Mouse (Mus musculus) hindbrain, postnatal 0 days (tissue): ENCODE results near the gene Actn1. TPM values are rescaled to one million over a fixed set of nuclear protein-coding genes. Genes with fewer than 3 reads are reported as not detected.

Experiments
- ATAC-seq: fragments of 200-750 bp; cut with Nextera tagmentation; 2 replicates; pipeline ENCODE4 v1.8.0; 2017; ENCODE audit warnings: mild to moderate bottlenecking, moderate TSS enrichment, moderate library complexity
- DNase-seq: peaks from one replicate; pipeline ENCODE4 v3.0.0-alpha.2; 2015; ENCODE audit warnings: low spot score
- H3K27ac ChIP-seq: fragments of 300-500 bp; sonication (generic); 2 replicates; pipeline ENCODE4 v1.5.1; 2014; ENCODE audit warnings: mild to moderate bottlenecking
- H3K27me3 ChIP-seq: fragments of 300-500 bp; sonication (generic); 2 replicates; pipeline ENCODE4 v1.6.1; 2014; ENCODE audit warnings: low read length, mixed read lengths; ENCODE audit not compliant: insufficient read depth
- H3K36me3 ChIP-seq: fragments of 300-500 bp; sonication (generic); 2 replicates; pipeline ENCODE4 v1.6.1; 2014; ENCODE audit warnings: low read length, mixed read lengths; ENCODE audit not compliant: insufficient read depth
- H3K4me1 ChIP-seq: fragments of 300-500 bp; sonication (generic); 2 replicates; pipeline ENCODE4 v1.6.1; 2014; ENCODE audit warnings: antibody characterized with exemption, low read length, mixed read lengths; ENCODE audit not compliant: insufficient read depth
- H3K4me2 ChIP-seq: fragments of 300-500 bp; sonication (generic); 2 replicates; pipeline ENCODE4 v1.6.1; 2014; ENCODE audit warnings: low read depth, mild to moderate bottlenecking, low read length, moderate library complexity, mixed read lengths
- H3K4me3 ChIP-seq: fragments of 300-500 bp; sonication (generic); 2 replicates; pipeline ENCODE4 v1.5.1; 2014; ENCODE audit warnings: low read length
- H3K9ac ChIP-seq: fragments of 300-500 bp; sonication (generic); replicated peaks from 2 replicates; pipeline ENCODE4 v1.6.1; 2014; ENCODE audit warnings: mild to moderate bottlenecking, low read length, moderate library complexity, mixed read lengths
- H3K9me3 ChIP-seq: fragments of 300-500 bp; sonication (generic); 2 replicates; pipeline ENCODE4 v1.6.1; 2016; ENCODE audit warnings: low read length, mixed read lengths
- CTCF ChIP-seq: IDR thresholded peaks from 2 replicates; pipeline ENCODE4 v1.5.1; 2016; ENCODE audit warnings: antibody characterized with exemption, control low read depth, low read depth
- WGBS: fragments of 180-500 bp; shearing (Covaris S2); extraction: QIAGEN DNeasy Blood & Tissue Kit; methylation state at CpG from one replicate; pipeline ENCODE4 v1.1.7; 2014; 5-methylcytosine and 5-hydroxymethylcytosine counted together
- polyA plus RNA-seq: library from polyadenylated mRNA; unstranded; fragments of >200 nt; fragmentation: Nextera tagmentation; extraction: Ambion mirVana; gene quantifications from 2 replicates; pipeline ENCODE4 v1.2.1, GENCODE M21; 2015
- total RNA-seq: library from RNA; depleted of rRNA; stranded (reverse); fragments of >200 nt; gene quantifications from 2 replicates; pipeline ENCODE4 v1.2.3, GENCODE M21; 2014

Actn1 gene
- total and polyA plus RNA-seq, 2 experiments from 2014 or later: 7.4 to 18.3 TPM

DNA sequence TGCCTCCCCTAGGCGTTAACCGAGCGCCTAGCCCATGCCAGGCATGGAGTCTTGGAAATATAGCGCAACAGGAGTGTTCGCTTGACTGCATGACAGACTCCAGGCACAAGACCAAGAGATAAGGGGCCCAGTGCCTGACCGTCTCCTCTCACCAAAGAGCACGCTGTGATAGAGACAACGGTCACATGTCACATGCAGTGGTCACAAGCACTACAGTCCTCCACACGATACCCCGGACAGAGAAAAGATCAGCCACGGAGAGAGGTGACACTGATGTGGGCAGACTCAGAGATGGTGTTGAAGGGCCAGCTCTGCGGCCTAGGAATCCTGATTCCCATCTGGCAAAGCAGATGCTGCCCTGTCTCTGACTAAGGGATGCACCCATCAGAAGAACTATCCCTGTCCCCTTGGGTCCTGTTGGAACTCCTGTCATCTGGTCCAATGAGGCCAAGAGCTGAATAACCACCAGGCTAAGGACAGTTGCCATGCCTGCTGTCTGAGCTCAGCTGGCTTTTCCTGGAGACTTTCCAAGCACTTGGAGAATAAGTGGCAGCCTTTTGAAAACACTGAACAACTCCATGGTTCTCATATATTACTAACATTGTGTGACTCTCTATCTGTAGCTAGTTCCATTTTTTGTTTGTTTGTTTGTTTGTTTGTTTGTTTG, 123.8 kb downstream of the Actn1 start:
- Histone ChIP-seq H3K9ac (no peak overlapping the region), H3K4me1 (peaks cover 8% of the 10 kb centered on the region), H3K27ac (no peak overlapping the region), H3K9me3 (no peaks in the 10 kb centered on the region), H3K36me3 (no peaks in the 10 kb centered on the region), H3K27me3 (no peaks in the 10 kb centered on the region), H3K4me3 (no peak overlapping the region), H3K4me2 (no peak overlapping the region)
- ATAC-seq (peak; percentile 10; the same call in 1 of the 2 replicates), DNase-seq (peak; percentile 81)
- 66% methylated on average over 12 of the region's 12 CpGs for WGBS
- TF ChIP-seq CTCF: no peak

DNA sequence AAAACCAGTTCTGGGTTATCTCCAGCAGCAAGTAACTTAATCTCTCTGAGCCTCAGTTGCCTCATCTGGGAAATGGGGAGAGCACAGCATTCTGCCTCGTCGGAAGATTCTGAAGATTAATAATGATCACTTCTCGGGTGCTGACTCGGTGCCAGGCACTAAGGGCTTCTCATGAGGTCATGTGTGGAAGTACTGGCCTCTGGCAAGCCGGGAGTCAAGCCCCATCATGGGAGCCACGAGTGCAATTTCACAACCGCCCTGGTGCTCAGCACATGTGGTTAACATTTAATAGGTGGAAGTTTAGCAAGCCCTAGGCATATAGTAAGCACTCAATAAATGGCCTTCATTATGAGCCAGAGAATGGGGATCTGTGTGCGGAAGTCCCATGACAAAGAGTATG, 125.0 kb downstream of the Actn1 start:
- no peak overlapping the region for H3K4me2 ChIP-seq
- WGBS: 89% methylated on average over 8 of the region's 8 CpGs
- peaks cover 14% of the 10 kb centered on the region for H3K4me1 ChIP-seq
- H3K36me3 ChIP-seq: no peaks in the 10 kb centered on the region
- no peak for ATAC-seq
- no peak overlapping the region for H3K9ac ChIP-seq
- no peak overlapping the region for H3K4me3 ChIP-seq
- H3K27me3 ChIP-seq: no peaks in the 10 kb centered on the region
- DNase-seq: no peak
- no peak overlapping the region for H3K27ac ChIP-seq
- TF ChIP-seq CTCF: no peak
- no peaks in the 10 kb centered on the region for H3K9me3 ChIP-seq

DNA sequence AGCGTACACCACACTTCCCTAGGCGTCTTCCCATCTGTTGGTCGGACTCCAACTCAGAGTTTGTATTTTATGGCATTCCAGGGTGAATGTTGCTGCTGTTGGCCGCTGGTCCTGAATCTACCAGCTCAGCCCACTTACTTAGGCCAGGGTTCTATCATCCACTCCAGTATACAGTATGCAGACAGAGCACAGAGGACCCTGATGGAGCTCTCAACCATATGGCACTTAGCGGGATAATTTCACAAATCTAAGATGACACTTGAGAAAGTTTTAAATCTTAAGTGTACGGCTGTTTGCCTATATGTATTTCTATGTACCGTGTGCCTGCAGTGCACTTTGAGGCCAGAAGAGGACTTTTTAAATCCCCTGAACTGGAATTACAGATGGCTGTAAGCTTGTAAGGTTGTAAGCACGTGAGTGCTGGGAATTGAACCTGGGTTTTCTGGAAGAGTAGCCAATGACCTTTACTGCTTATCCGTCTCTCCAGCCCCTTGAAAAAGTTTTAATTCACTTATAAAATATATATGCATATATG, 127.1 kb downstream of the Actn1 start:
- 37% methylated on average over 9 of the region's 9 CpGs for WGBS

DNA sequence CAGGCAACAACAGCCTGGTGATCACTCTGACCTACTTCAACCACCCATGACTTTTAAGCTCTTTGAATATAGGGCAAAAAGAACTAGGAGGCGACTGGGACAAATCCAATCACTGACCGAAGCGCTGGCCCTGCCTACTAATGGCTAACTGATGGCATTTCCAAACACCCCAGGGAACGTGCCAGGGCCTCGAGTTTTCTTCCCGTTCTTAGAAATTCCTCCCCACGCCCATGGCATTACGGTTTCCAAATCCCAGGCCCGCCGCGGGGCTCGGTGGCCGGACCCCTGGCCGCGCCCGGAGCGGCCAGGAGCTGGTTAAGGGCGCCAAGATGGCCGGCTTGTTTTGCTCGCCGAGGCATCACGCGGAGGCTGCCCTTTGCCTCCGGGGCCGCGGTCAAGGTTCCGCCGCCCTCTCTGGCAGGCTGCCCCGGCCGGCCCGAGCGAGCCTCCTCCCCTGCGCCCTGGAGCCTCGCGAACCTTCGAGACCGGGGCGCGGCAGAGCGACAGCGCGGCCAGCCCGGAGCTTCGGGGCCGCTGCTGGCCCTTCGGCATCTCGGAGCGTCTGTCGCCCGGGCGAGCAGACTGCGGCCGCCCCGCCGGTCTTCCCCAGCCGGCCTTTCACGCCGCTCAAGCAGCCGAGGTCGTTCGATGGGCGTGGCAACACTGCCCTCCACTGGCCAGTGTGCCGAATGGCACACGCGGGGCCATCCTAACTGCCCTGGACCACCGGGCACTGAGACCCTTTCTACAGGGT, 127.7 kb downstream of the Actn1 start:
- Histone ChIP-seq H3K4me3 (peak overlapping the region; percentile 60), H3K36me3 (no peaks in the 10 kb centered on the region), H3K4me1 (peaks cover 23% of the 10 kb centered on the region), H3K4me2 (peak overlapping the region; percentile 60), H3K27me3 (no peaks in the 10 kb centered on the region), H3K9ac (peak overlapping the region; percentile 78), H3K9me3 (no peaks in the 10 kb centered on the region), H3K27ac (peak overlapping the region; percentile 98)
- under 1% methylated on average over 61 of the region's 66 CpGs for WGBS
- ATAC-seq: peak; percentile 92
- DNase-seq: peak; percentile 94
- TF ChIP-seq CTCF: peak; percentile 95

More for the DNA sequence above, 127.1 kb downstream of the Actn1 start:
- Histone ChIP-seq H3K4me2 (peak overlapping the region; percentile 60), H3K27ac (peak overlapping the region; percentile 98; the same call in 1 of the 2 replicates), H3K9ac (peak overlapping the region; percentile 78; the same call in 1 of the 2 replicates), H3K4me3 (peak overlapping the region; percentile 60), H3K27me3 (no peaks in the 10 kb centered on the region), H3K4me1 (peaks cover 23% of the 10 kb centered on the region), H3K9me3 (no peaks in the 10 kb centered on the region), H3K36me3 (no peaks in the 10 kb centered on the region)
- DNase-seq (peak; percentile 40), ATAC-seq (peak; percentile 41)
- no peak for TF ChIP-seq CTCF

DNA sequence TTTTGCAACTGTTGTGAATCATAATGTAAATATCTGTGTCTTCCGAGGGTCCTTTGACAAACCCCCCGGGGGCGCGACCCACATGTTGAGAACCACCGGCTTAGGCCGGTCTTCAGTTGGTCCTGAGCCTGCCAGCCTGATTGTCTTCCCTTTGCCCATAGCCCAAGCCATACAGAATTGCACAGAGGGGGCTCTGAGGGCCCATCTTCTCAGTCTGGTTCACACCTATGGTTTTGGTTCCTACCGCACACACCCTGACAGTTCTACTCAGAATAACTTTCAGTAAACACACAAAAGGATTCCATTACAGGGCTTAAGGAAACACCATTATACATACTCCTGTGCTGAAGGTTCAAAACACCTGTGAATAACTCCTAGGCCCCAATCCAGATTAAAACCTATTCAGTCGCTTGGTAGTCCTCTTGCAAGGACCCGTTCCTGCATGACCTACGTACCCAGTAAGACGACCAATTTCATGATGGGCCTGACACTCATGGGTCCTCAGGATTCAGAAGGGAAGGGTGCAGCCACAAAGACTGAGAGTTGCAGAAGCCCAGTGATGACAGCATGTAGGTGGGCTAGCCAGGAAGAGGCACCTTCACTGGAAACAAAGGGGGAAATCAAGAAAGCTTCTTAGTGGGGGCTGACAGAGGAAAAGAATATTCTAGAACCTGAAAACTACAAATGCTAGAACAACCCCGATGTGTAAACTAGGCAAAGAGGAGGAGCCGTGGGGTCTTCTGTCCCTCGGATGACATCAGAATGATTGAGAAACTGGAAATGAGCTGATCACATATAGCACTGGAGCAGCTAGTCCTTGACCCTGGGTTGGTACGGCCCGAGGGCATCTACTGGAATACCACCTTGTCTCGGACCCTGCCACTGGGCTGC, 128.6 kb downstream of the Actn1 start:
- DNase-seq (no peak), ATAC-seq (no peak)
- no peaks in the 10 kb centered on the region for H3K36me3 ChIP-seq
- peak overlapping the region; percentile 60 for H3K4me3 ChIP-seq
- H3K4me1 ChIP-seq: peaks cover 23% of the 10 kb centered on the region
- WGBS: 40% methylated on average over 17 of the region's 17 CpGs
- no peaks in the 10 kb centered on the region for H3K9me3 ChIP-seq
- H3K27me3 ChIP-seq: no peaks in the 10 kb centered on the region
- H3K27ac ChIP-seq: peak overlapping the region; percentile 98
- peak overlapping the region; percentile 60 for H3K4me2 ChIP-seq
- no peak for TF ChIP-seq CTCF
- H3K9ac ChIP-seq: peak overlapping the region; percentile 78
